Mouse (Mus musculus) T-cell, adult 2 months (primary cell): Measurements from ENCODE around the gene Tbc1d16.
"Not testable (repeated sequence)": the region's sequence is repeated elsewhere in the genome, so short reads cannot be mapped to it uniquely, and the experiment has no call there.

Experiments used
- DNase-seq: peaks from one replicate; pipeline ENCODE4 v3.0.0; 2022; ENCODE audit warnings: low spot score

Tbc1d16 gene

DNA sequence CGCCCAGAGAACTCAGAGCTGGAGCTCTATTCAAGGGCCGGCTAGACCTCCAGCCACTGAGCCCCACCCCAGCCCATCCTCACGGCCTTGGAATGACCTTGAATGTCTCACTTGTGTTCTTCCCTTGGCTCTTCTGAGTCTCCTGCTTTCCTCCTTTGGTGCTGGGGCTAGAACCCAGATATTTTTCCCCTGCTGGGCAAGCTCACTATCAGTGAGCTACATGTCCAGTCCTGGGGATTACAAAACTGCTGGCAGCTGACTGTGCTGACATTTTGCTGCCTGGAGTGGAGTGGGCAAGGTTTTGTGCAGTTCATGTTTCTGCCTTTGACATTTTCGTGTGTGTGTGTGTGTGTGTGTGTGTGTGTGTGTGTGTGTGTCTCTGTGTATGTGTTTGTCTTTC lies 111.3 kb downstream of the Tbc1d16 start:
- DNase-seq, result no peak

DNA sequence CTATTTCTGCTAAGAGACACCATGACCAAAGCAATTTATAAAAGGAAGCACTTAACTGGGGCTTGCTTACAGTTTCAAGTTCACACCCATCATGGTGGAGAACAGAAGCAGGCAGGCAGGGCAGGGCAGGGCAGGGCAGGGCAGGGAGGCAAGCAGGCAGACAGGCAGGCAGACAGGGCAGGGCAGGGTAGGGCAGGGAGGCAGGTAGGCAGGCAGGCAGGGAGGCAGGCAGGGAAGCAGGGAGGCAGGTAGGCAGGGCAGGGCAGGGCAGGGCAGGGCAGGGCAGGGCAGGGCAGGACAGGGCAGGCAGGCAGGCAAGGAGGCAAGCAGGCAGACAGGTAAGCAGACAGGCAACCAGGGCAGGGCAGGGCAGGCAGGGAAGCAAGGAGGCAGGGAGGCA lies 115.6 kb downstream of the Tbc1d16 start:
- no peak for DNase-seq

DNA sequence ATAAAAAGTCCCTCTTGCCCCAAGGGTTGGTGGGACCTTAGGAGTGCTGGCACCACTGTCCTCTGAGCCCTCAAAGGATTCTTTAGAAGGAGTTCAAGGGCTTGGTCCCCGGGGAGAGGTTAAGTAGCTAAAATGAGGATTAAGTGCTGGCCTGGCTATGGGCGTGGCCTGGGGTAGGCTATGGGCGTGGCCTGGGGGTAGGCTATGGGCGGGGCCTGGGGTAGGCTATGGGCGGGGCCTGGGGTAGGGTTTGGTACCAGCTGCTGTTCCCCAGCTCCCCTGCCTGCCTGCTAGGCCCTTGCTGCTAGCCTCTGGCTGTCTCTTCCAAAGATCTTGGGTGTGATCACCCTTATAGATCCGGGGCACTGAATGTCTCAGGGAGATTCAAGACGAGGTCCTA lies 117.0 kb downstream of the Tbc1d16 start:
- DNase-seq, result no peak

DNA sequence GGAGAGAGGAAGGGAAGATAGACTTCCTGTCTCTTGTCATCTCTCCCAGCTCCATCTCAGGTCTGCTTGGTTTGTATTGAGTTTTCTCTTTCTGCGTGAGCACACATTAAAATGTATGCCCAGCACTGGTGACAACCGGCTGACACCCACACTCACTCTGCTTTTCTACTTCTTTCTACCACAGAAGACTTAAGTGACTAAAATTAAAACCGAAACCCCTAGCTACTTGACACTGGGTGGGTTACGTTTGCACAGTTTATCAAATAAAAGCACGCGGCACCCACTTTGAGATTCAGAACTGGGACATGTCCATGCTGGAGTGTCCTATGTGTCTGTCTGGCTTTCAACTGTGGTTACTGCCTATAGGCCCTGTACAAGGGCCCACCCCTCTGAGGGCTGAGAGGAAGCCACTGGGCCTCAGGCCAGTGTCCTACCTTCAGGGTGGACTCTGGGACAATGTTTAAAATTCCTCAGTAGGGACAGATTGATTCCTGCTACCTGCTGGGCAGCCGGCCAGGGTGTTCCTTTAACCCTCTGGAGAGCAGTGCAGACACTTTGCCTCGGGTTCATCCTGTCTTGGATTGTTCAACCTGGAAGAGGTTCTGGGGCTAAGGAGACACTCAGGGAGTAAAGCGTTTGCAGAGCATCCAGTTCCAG lies 118.8 kb downstream of the Tbc1d16 start:
- no peak for DNase-seq

DNA sequence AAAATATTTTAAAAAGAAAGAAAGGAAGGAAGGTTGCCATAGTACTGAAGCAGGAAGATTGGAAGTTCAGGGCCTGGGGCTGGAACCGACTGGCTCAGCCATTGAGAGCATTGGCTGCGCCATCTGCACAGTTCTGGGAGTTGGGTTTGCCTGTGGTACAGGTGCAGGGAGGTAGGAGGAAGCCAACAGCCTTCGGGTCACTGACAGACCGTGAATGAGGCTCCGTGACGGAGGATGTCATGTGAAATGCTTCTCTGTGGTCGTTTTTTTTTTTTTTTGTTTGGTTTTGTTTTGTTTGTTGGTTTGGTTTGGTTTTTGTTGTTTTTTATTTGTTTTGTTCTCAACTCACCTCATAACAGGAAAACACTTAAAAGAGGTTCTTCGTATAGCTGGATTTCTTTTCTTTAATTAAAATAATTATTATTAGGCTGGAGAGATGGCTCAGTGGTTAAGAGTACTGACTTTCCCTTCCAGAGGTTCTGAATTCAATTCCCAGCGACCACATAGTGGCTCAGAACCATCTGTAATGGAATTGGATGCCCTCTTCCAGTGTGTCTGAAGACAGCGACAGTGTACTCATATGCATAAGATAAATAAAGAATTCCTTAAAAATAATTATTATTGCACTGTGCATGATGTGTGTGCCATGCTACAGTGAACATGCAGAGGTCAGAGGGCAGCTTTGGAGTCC lies 119.6 kb downstream of the Tbc1d16 start:
- DNase-seq, result no peak

DNA sequence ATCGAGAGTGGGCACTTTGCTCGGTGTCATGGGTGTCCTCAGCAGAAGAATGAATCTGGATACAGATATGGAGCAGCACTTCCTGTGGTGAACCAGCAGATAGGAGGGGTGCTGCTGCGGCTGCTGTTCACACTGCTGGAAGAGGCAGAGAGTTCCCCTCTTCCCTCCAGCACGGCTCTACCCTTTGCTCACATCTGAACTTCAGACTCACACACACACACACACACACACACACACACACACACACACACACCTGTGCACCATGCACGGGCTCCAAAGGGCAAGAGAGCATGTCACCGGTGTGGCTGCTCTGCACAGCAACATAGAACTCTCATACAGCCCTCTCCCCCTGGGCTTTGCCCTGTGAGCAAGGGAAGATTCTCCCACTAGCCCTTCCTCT lies 122.0 kb downstream of the Tbc1d16 start:
- DNase-seq, result peak; percentile 35

DNA sequence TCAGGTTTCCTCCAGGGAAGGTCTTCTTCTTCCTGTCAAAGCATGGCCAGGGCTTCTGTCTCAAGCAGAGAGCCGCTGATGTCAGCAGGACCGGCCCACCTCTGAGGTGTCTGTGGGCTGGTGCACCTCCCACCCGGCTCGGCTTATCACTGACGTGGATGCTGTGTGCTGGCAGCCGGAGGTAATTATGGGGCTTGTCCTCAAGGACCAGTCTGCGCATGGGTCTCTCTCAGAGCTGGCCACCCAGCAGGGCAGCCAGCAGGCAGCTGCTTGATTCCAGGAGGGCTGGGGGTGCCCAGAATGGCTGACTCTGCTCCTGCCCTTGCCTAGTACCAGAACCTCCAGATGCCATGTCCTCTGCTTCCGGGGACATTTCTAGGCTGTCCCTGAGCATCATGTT lies 122.6 kb downstream of the Tbc1d16 start:
- DNase-seq, result no peak

DNA sequence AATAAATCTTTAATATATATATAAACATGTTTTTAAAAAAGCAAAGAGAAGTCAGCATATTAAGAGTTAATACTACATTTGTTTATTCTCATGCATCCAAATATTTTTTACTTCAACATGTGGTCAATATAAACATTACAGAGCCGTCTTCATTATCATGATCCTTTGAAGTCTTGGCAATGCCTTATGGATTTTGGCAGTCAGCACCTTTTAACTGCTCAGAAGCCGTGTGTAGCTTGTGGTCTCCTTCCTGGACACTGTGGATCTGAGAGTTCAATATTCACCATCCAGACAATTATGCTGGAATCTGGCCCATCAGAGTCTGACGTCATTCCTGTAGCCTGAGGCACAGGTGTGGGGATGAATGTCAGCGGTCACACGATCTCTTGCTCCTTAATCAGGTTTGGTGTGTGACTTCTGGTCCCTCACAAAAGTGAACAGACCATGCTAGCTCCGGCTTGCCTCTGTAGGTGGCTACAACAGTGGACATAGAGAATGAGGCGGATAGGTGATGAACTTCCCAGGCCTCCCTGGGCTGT lies 123.2 kb downstream of the Tbc1d16 start:
- no peak for DNase-seq

DNA sequence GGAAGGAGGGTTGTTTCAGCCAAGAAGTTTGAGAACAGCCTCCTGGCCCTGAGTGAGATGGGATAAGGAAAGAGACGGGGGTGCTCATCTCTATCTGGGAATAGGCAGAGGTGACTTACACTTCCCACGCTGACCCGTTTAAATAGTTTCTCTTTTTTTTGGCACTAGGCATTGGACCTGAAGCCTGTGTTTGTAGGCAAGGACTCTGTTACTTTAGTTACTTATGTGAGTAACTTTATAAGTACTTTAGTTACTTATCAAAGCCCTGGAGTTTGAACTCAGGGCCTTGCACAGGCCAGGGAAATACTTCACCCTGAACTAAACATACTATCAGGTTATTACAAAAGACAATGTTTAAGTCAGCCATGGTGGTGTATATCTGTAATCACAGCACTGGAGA lies 124.3 kb downstream of the Tbc1d16 start:
- DNase-seq, result no peak

DNA sequence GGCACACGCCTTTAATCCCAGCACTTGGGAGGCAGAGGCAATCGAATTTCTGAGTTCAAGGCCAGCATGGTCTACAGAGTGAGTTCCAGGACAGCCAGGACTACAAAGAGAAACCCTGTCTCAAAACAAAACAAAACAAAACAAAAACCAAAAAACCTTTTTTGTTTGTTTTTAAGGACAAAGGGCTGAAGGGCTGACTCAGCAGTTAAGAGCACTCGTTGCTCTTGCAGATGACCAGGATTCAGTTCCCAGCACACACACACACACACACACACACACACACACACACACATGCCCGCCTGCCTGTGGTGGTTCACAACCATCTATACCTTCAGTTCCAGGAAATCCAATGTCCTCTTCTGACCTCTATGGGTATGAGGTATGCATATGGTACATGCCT lies 127.9 kb downstream of the Tbc1d16 start:
- DNase-seq, result not testable (repeated sequence)

DNA sequence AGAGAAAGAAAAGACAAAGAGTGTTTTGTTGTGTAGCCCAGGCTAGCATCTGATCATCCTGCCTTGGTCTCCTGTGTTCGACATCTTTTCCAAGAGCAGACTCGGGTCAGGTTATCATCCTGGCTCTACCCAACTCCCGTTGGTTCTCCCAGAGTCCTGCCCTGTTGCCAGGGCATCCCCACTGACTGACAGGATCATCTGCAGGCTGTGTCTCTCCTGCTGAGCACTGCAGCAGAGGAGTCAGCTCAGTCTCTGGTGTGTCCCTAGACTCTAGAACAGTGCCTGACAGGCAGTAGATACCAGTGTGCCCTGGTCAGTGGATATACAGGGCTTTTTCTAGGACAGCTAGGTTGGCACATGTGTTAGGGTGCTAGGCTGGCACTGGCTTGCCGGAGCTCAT lies 130.1 kb downstream of the Tbc1d16 start:
- DNase-seq, result no peak

DNA sequence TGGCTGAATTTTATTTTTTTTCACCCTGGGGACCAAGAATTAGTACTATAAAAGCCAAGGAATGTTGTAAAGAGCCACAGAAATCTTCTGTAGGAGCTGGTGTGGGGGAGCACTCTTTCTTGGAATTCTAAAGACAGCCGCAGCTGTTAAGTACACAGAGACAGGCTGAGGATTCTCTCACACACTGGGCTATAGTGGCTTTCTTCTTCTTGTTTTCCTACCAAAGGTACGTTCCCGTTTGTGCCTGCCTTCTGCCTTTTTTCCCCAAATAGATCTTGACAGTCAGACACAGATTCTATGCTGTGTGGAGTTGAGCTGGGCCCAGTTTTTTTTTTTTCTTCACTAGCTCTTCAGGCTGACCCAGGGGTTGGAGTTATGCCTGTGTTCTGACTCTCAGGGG lies 132.9 kb downstream of the Tbc1d16 start:
- DNase-seq, result no peak

DNA sequence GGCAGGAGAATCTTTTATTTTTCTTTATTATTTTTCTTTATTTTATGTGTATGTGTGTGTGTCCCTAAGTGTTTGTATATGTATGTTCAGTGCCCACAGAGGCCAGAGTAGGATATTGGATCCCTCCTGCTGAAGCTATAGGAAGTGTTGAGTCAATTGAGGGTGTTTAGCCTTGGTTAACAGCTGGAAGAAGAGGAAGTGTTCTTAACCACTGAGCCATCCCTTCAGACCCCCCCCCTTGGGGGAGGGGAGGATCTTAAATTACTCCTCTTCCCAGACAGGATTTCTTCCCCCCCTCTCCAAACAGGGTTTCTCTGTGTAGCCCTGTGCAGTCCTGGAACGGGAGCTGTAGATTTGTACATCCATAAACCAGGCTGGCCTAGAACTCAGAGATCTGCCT lies 135.0 kb downstream of the Tbc1d16 start:
- no peak for DNase-seq
